Mouse (Mus musculus) limb, embryonic 11.5 days (tissue): ENCODE results near the gene Mrpl52. TPM values are rescaled to one million over a fixed set of nuclear protein-coding genes. Genes with fewer than 3 reads are reported as not detected.
A peak's percentile ranks its signal among the peaks of the same experiment; 100 is the strongest.

ENCODE experiments used
- ATAC-seq: fragments of 200-750 bp; cut with Nextera tagmentation; 2 replicates; pipeline ENCODE4 v1.8.0; 2017; ENCODE audit warnings: low read depth; ENCODE audit not compliant: insufficient number of reproducible peaks, low FRiP score, low TSS enrichment
- DNase-seq: peaks from one replicate; pipeline ENCODE4 v3.0.0-alpha.2; 2015; ENCODE audit warnings: low spot score
- H3K27ac ChIP-seq: fragments of 300-500 bp; sonication (generic); replicated peaks from 2 replicates; pipeline ENCODE4 v1.5.1; 2014; ENCODE audit warnings: low read depth, mild to moderate bottlenecking, low read length
- H3K27me3 ChIP-seq: fragments of 300-500 bp; sonication (generic); 2 replicates; pipeline ENCODE4 v1.6.1; 2014; ENCODE audit warnings: mild to moderate bottlenecking, low read length, mixed read lengths; ENCODE audit not compliant: control insufficient read depth, insufficient read depth
- H3K36me3 ChIP-seq: fragments of 300-500 bp; sonication (generic); 2 replicates; pipeline ENCODE4 v1.6.1; 2014; ENCODE audit warnings: mild to moderate bottlenecking, low read length, moderate library complexity, mixed read lengths; ENCODE audit not compliant: control insufficient read depth, insufficient read depth
- H3K4me1 ChIP-seq: fragments of 300-500 bp; sonication (generic); 2 replicates; pipeline ENCODE4 v1.6.1; 2014; ENCODE audit warnings: low read length, mixed read lengths; ENCODE audit not compliant: control insufficient read depth, insufficient read depth
- H3K4me2 ChIP-seq: fragments of 300-500 bp; sonication (generic); 2 replicates; pipeline ENCODE4 v1.6.1; 2014; ENCODE audit warnings: low read depth, mild to moderate bottlenecking, moderate library complexity; ENCODE audit not compliant: severe bottlenecking
- H3K4me3 ChIP-seq: fragments of 300-500 bp; sonication (generic); 2 replicates; pipeline ENCODE4 v1.5.1; 2014; ENCODE audit warnings: low read depth, low read length
- H3K9ac ChIP-seq: fragments of 300-500 bp; sonication (generic); 2 replicates; pipeline ENCODE4 v1.6.1; 2014; ENCODE audit warnings: mild to moderate bottlenecking, low read length
- H3K9me3 ChIP-seq: fragments of 300-500 bp; sonication (generic); 2 replicates; pipeline ENCODE4 v1.6.1; 2016; ENCODE audit warnings: low read length; ENCODE audit not compliant: control insufficient read depth
- WGBS: fragments of 180-500 bp; shearing (Covaris S2); extraction: QIAGEN DNeasy Blood & Tissue Kit; methylation state at CpG from one replicate; pipeline ENCODE4 v1.1.7; 2014; 5-methylcytosine and 5-hydroxymethylcytosine counted together
- polyA plus RNA-seq: library from polyadenylated mRNA; unstranded; fragments of >200 nt; fragmentation: Nextera tagmentation; extraction: Ambion mirVana; gene quantifications from 2 replicates; pipeline ENCODE4 v1.2.1, GENCODE M21; 2014

The Mrpl52 gene
- polyA plus RNA-seq, 1 experiment from 2014 or later = 236 TPM

DNA sequence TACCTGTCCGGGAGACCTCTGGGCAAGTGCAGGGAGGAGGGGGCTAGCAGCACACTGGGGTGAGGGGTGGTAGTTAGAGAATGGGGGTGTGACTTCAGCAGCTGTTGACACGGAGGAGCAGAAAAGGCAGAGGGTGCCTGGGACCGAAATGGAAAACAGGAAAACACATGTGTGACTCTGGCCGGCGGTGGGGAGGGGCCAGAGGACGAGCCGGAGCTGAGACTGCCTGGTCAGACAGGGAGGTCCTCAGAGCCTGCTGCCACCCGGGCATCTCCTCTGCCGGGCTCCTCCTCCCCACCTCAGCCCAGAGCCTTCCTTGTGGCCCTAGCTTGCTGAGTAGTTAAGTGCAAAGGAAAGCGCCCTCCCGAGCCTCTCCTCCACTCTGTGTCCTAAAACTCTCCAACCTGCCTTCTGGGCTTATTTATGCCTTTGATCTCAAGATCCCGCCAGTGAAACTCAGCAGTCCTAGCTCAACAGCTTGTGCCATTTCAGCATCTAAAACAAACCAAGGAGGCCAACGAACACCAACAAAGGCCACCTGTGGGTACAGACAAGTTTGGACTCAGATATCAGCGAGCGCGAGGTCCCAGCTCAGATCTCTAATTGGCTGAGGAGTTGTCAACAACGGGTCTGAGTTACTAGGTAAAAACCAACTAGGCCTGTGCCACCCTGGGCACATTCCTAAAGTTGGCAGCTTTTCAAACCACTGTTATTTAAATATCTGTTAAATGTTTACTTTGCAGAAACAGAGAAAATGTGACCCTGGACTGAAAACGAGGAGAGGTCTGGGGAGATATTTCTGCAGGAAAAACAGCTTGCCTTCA is 12.6 kb upstream of the Mrpl52 start:
- Histone ChIP-seq H3K9me3 (no peaks in the 10 kb centered on the region), H3K27ac (no peak overlapping the region), H3K36me3 (no peaks in the 10 kb centered on the region), H3K4me1 (peaks cover 18% of the 10 kb centered on the region), H3K9ac (peak overlapping the region; percentile 40), H3K27me3 (0 out of 2 replicates have a peak, but pooled peaks cover 2% of the 10 kb centered on the region), H3K4me2 (peak overlapping the region; percentile 48), H3K4me3 (0 out of 2 replicates have a peak overlapping the region, but pooled peaks have one; percentile 0)
- WGBS = 5% methylated on average over 18 of the region's 18 CpGs
- DNase-seq (peak; percentile 53), ATAC-seq (peak; percentile 38; the same call in 1 of the 2 replicates)

DNA sequence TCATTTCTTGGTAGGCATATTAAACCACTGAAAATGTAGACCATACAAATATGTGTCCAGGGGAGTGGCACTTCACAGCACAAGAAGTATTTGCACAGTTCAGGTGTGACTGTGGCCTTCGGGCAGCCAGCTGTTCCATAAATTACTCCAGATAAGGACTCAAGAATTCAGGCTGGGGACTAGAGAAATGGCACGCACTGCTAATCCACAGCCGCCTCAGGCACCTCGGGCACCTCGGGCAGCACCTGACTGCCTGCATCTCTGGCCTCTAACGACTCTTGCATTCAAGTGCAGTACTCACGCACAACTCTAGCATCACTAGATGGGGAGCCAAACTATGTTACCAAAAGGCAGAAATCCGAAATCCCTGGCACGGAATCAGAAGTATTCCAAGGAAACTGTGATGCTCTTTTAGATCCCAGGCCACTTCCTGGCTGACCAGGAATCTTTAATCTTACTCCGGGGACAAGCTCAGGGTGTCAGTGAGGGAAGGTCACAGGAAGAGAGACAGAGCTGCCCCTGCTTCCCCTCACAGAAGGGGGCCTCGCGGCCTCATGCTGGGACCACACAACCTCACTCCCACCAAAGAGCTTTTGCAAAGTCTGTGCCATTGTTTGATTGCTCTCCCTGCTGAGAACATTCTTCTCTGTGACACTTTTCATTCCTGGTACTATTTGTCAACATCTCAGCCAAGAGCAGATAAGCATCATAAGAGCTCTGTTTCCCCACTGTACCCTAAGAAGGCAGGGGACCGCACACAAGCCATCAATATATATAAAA is 11.3 kb upstream of the Mrpl52 start:
- Histone ChIP-seq H3K4me3 (no peak overlapping the region), H3K9ac (no peak overlapping the region), H3K9me3 (no peaks in the 10 kb centered on the region), H3K36me3 (no peaks in the 10 kb centered on the region; the same call in 1 of the 2 replicates), H3K4me1 (peaks cover 18% of the 10 kb centered on the region), H3K4me2 (no peak overlapping the region), H3K27me3 (0 out of 2 replicates have a peak, but pooled peaks cover 2% of the 10 kb centered on the region), H3K27ac (no peak overlapping the region)
- ATAC-seq (no peak), DNase-seq (no peak)
- 8% methylated on average over 13 of the region's 13 CpGs for WGBS

DNA sequence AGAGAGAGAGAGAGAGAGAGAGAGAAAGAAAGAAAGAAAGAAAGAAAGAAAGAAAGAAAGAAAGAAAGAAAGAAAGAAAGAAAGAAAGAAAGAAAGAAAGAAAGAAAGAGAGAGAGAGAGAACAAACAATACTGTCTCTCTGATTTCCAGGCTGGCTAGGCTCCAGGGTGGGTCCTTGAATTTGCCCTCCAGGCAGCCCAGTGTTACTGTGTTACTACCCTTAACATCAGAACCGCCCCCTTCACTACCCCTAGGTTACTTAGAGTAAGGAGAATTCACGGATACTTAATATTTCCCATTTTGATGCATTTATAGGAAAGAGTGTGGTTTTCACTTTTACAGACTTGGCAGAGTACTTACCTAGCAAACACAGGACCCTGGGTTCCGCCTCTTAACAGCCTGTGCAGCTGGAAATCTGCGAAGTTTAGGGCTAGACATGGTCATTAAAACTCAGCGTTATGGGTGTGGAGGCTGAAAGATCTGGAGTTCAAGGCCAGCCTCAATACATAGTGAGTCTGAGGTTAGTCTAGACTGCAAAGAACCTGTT is 10.4 kb upstream of the Mrpl52 start:
- DNase-seq (no peak), ATAC-seq (no peak)
- Histone ChIP-seq H3K27ac (no peak overlapping the region), H3K36me3 (no peaks in the 10 kb centered on the region; the same call in 1 of the 2 replicates), H3K4me1 (peaks cover 18% of the 10 kb centered on the region), H3K9ac (no peak overlapping the region), H3K4me2 (no peak overlapping the region), H3K27me3 (0 out of 2 replicates have a peak, but pooled peaks cover 2% of the 10 kb centered on the region), H3K4me3 (no peak overlapping the region), H3K9me3 (no peaks in the 10 kb centered on the region)
- WGBS = 41% methylated on average over 5 of the region's 5 CpGs

DNA sequence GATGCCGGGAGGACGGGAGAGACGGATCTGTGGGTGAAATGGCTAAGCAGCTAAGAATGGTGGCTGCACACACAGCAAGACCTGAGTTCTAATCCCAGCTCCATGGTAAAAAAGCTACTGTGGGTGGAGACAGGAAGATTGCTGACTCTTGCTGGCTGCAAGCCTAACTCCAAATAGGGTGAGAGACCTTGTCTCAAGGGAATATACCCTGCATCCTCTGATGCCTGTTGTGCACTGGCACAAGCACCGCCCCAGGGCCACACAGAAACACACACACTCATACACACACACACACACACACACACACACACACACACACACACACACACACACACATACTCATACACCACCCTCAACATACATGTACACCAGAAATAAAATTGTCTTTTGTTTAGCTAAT is 9.9 kb upstream of the Mrpl52 start:
- H3K9ac ChIP-seq = no peak overlapping the region
- H3K4me1 ChIP-seq = peaks cover 18% of the 10 kb centered on the region
- DNase-seq (no peak), ATAC-seq (no peak)
- H3K27ac ChIP-seq = no peak overlapping the region
- 77% methylated on average over 4 of the region's 4 CpGs for WGBS
- no peaks in the 10 kb centered on the region for H3K9me3 ChIP-seq
- H3K4me3 ChIP-seq = no peak overlapping the region
- H3K27me3 ChIP-seq = 0 out of 2 replicates have a peak, but pooled peaks cover 2% of the 10 kb centered on the region
- H3K36me3 ChIP-seq = no peaks in the 10 kb centered on the region; the same call in 1 of the 2 replicates
- no peak overlapping the region for H3K4me2 ChIP-seq

DNA sequence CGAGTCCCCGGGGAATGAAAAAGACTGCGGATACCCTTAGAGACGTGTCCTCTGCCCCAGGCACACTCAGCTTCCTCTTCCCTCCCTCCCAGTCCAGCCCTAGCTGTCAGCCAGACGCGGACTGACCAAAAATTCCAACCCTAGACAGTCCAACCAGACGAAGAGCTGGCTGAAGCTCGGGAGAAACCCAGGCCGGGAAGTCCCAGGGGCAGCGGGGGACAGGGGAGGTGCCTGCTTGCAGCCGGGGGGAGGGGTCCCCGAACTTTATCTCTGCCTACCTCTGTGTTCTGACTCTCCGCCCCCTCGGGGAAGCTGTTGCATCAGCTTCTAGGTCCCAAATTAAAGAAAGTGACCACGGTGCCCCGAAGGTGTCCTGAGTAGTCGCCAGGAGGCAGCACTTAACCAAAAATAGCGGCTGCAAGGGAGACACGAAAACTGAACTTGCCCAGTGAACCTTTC is 9.1 kb upstream of the Mrpl52 start, which contains the start of gene Slc7a7:
Slc7a7 (minus strand) TSS at position 158 of the 459 bp plus-strand sequence.
- no peaks in the 10 kb centered on the region; the same call in 1 of the 2 replicates for H3K36me3 ChIP-seq
- no peak within 1 kb of the TSS for H3K9ac ChIP-seq
- no peaks in the 10 kb centered on the region for H3K9me3 ChIP-seq
- no peak within 1 kb of the TSS for H3K27ac ChIP-seq
- 0 out of 2 replicates have a peak, but pooled peaks cover 2% of the 10 kb centered on the region for H3K27me3 ChIP-seq
- ATAC-seq (no peak), DNase-seq (peak; percentile 56)
- H3K4me1 ChIP-seq = peaks cover 18% of the 10 kb centered on the region
- peak within 1 kb of the TSS; percentile 20; the same call in 1 of the 2 replicates for H3K4me2 ChIP-seq
- WGBS = 8% methylated on average over 19 of the region's 19 CpGs
- no peak within 1 kb of the TSS for H3K4me3 ChIP-seq

- H3K9ac ChIP-seq = no peak overlapping the region
- no peak overlapping the region for H3K27ac ChIP-seq
- no peaks in the 10 kb centered on the region for H3K9me3 ChIP-seq
- WGBS = 35% methylated on average over 2 of the region's 2 CpGs
- H3K4me1 ChIP-seq = no peaks in the 10 kb centered on the region
- no peaks in the 10 kb centered on the region; the same call in 1 of the 2 replicates for H3K36me3 ChIP-seq
- no peak overlapping the region for H3K4me2 ChIP-seq
- ATAC-seq = peak; percentile 75; the same call in 1 of the 2 replicates
- peak; percentile 58 for DNase-seq
- 0 out of 2 replicates have a peak, but pooled peaks cover 2% of the 10 kb centered on the region for H3K27me3 ChIP-seq
- H3K4me3 ChIP-seq = no peak overlapping the region
These were observed 5.7 kb upstream of the Mrpl52 start for GRCm38 (mm10) chr14:54421014-54421413.

- no peak for DNase-seq
- Histone ChIP-seq H3K27ac (no peak overlapping the region), H3K27me3 (no peaks in the 10 kb centered on the region), H3K4me1 (no peaks in the 10 kb centered on the region), H3K9ac (no peak overlapping the region), H3K4me3 (no peak overlapping the region), H3K36me3 (no peaks in the 10 kb centered on the region; the same call in 1 of the 2 replicates), H3K9me3 (no peaks in the 10 kb centered on the region), H3K4me2 (no peak overlapping the region)
- 64% methylated on average over 5 of the region's 5 CpGs for WGBS
- no peak for ATAC-seq
These were observed 3.3 kb upstream of the Mrpl52 start for GRCm38 (mm10) chr14:54423406-54423805.

DNA sequence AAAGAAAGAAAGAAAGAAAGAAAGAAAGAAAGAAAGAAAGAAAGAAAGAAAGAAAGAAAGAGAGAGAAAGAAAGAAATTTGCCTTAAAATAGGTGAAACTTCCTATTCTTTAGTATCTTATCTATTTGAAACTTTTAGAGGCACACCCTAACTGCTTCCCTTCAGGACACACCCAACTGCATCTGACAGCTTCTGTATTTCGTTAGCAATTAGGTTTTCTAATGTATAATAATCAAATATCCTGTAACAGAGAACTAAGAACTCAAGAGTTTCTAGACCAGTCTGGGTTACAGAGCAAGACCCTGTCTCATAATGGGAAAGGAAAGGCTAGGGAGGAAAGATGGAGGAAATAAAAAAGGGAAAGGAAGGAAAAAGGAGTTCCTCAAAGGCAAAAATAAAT is 2.1 kb upstream of the Mrpl52 start:
- Histone ChIP-seq H3K4me2 (no peak overlapping the region), H3K4me3 (no peak overlapping the region), H3K9ac (no peak overlapping the region), H3K27me3 (no peaks in the 10 kb centered on the region), H3K27ac (no peak overlapping the region), H3K4me1 (no peaks in the 10 kb centered on the region), H3K9me3 (no peaks in the 10 kb centered on the region), H3K36me3 (no peaks in the 10 kb centered on the region; the same call in 1 of the 2 replicates)
- ATAC-seq (no peak), DNase-seq (no peak)
- 91% methylated on average over 1 of the region's 1 CpGs for WGBS
